Mouse (Mus musculus) stomach, embryonic 16.5 days (tissue): Measurements from ENCODE around the gene Pard6a. TPM values are rescaled to one million over a fixed set of nuclear protein-coding genes. Genes with fewer than 3 reads are reported as not detected.
A peak's percentile ranks its signal among the peaks of the same experiment; 100 is the strongest.

Experiments used
- ATAC-seq: fragments of 200-750 bp; cut with Nextera tagmentation; 2 replicates; pipeline ENCODE4 v1.8.0; 2017; ENCODE audit warnings: moderate number of reproducible peaks, moderate TSS enrichment; ENCODE audit not compliant: insufficient read depth, low FRiP score
- H3K27ac ChIP-seq: fragments of 300-500 bp; sonication (generic); 2 replicates; pipeline ENCODE4 v1.5.1; 2014; ENCODE audit warnings: low read length
- H3K27me3 ChIP-seq: fragments of 300-500 bp; sonication (generic); 2 replicates; pipeline ENCODE4 v1.6.1; 2014; ENCODE audit warnings: low read length, control low read depth, mixed read lengths; ENCODE audit not compliant: control insufficient read depth, insufficient read depth
- H3K36me3 ChIP-seq: fragments of 300-500 bp; sonication (generic); 2 replicates; pipeline ENCODE4 v1.6.1; 2014; ENCODE audit warnings: low read length; ENCODE audit not compliant: control insufficient read depth, insufficient read depth
- H3K4me1 ChIP-seq: fragments of 300-500 bp; sonication (generic); 2 replicates; pipeline ENCODE4 v1.6.1; 2014; ENCODE audit warnings: low read length, control low read depth, mixed read lengths; ENCODE audit not compliant: control insufficient read depth, insufficient read depth
- H3K4me2 ChIP-seq: fragments of 300-500 bp; sonication (generic); 2 replicates; pipeline ENCODE4 v1.6.1; 2014; ENCODE audit warnings: low read depth, low read length, mixed read lengths
- H3K4me3 ChIP-seq: fragments of 300-500 bp; sonication (generic); replicated peaks from 2 replicates; pipeline ENCODE4 v1.5.1; 2014; ENCODE audit warnings: mild to moderate bottlenecking, low read length
- H3K9ac ChIP-seq: fragments of 300-500 bp; sonication (generic); 2 replicates; pipeline ENCODE4 v1.6.1; 2014; ENCODE audit warnings: low read length
- H3K9me3 ChIP-seq: fragments of 300-500 bp; sonication (generic); replicated peaks from 2 replicates; pipeline ENCODE4 v1.6.1; 2016; ENCODE audit warnings: low read length, control low read depth; ENCODE audit not compliant: control insufficient read depth
- WGBS: fragments of 180-500 bp; shearing (Covaris S2); extraction: QIAGEN DNeasy Blood & Tissue Kit; methylation state at CpG from one replicate; pipeline ENCODE4 v1.1.7; 2014; 5-methylcytosine and 5-hydroxymethylcytosine counted together
- polyA plus RNA-seq: library from polyadenylated mRNA; unstranded; fragments of >200 nt; fragmentation: Nextera tagmentation; extraction: Ambion mirVana; gene quantifications from 2 replicates; pipeline ENCODE4 v1.2.1, GENCODE M21; 2015

Gene Pard6a
- polyA plus RNA-seq, 1 experiment from 2014 or later, result 16.5 TPM

DNA sequence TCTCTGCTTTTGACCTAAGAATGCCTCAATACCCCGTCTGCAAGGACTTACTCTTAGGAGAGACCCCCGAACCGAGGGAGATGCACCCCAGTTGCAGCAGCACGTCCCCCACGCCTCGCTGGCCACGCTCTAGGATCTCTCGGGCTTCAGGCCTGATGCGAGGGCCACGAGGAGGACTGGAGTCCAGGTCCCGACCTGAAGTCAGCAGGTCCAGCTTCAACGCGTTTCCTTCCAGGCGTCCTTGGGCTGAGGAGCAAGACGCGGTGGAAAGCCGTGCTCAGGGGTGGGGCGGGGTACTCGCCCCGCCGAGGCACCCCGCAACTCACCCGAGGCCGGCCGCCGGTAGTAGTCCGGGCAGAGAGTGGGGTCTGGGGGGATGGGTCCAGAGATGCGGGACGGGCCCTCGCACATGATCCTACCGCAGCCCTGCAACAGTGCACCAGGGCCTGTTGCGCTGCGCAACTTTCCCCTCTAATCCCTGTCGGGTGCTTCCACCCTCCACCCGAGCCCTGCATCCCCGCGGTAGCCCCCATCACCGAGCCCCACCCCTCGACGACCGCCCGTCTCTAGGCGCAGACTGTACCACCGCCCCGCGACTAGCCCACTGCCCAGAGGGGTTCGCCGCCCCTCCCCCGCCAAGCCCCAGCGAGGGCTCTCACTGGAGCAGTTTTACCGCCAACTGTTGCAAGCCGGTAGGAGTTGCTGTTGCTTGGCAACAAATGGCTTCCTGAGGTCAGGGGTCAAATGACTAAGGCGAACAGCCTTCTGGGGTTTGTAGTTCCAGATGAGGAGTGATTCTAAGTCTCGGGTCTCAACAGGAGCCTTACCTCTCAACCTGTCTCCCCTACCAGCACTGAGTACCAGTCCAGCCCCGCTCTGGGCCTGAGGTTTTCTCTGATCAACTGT lies 6.8 kb downstream of the Pard6a start, which contains the start of the genes 4933405L10Rik and Enkd1:
4933405L10Rik (plus strand) TSS at position 158 of the 906 bp plus-strand sequence.
Enkd1 (minus strand) TSS at position 713 of the 906 bp plus-strand sequence.
- H3K4me3 ChIP-seq, result peak within 1 kb of the TSS; percentile 85
- H3K36me3 ChIP-seq, result no peaks in the 10 kb centered on the region
- no peak within 1 kb of the TSS for H3K27ac ChIP-seq
- H3K27me3 ChIP-seq, result no peaks in the 10 kb centered on the region
- WGBS, result under 1% methylated on average over 55 of the region's 55 CpGs
- peak; percentile 80 for ATAC-seq
- H3K9ac ChIP-seq, result peak within 1 kb of the TSS; percentile 81
- H3K4me1 ChIP-seq, result peaks cover 12% of the 10 kb centered on the region
- H3K4me2 ChIP-seq, result peak within 1 kb of the TSS; percentile 99
- H3K9me3 ChIP-seq, result no peaks in the 10 kb centered on the region

DNA sequence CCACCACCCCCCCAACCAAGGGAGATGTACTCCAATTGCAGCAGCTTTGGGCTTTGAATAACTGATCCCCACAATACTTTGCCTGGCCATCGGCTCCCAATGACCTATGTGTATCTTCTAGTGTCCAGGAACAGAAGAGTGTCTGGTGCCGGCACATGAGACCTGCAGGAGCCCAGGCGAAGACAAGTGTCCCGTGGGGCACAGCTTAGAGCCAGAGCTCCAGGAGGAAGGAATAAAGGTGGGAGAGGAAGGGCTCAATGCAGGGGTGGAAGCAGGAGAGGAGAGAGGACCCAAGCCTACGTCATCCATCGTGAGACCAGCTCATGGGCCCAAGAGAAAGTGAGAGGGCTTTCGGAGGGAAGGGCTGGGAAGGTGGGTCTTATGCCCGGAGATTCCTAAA lies 7.7 kb downstream of the Pard6a start:
- Histone ChIP-seq H3K9me3 (no peaks in the 10 kb centered on the region), H3K36me3 (no peaks in the 10 kb centered on the region), H3K4me2 (no peak overlapping the region), H3K27ac (no peak overlapping the region), H3K27me3 (no peaks in the 10 kb centered on the region), H3K4me3 (no peak overlapping the region), H3K4me1 (peaks cover 12% of the 10 kb centered on the region), H3K9ac (no peak overlapping the region)
- ATAC-seq, result no peak
- WGBS, result 90% methylated on average over 8 of the region's 8 CpGs

DNA sequence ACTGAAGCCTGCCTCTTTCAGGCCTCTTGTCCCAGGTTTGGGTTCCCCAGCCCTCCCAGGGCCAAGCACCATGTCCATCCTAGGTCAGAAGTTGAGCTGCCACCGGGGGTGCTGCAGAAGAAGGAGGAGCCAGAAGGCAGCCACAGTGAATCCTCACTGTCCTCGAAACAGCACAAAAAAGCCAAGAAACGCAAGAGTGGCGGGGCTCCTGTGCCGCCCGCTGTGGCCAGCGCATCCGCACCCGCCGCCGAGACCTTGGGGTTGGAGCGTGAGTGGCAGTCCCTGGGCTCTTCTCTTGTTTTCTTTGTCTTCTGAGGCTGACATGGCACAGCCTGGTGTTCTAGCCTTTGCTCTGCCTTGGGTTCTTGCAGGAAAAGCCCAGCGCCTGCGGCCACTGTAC lies 8.4 kb downstream of the Pard6a start:
- WGBS, result 80% methylated on average over 14 of the region's 14 CpGs
- no peak for ATAC-seq
- H3K4me1 ChIP-seq, result peaks cover 12% of the 10 kb centered on the region

DNA sequence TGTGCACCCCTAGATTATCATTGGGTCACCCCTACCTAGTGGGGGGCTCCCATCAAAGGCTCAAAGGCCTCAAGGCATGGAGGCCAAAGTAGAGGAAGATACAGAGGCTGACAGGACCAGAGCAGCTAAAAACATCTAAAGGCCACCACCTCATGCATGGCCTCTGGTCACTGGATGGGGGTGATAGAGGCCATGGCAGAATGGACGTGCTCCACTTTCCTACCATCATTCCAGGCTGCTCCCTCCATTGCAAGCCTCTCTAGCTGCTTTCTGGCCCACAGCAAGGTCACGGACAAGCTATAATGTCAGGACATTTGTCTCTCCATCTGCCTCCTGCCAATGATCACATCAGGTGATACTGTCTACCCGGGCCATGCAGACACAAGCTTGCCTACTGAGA lies 11.3 kb downstream of the Pard6a start:
- Histone ChIP-seq H3K9ac (no peak overlapping the region), H3K27ac (no peak overlapping the region), H3K9me3 (no peaks in the 10 kb centered on the region), H3K4me2 (no peak overlapping the region), H3K4me1 (peaks cover 7% of the 10 kb centered on the region), H3K27me3 (no peaks in the 10 kb centered on the region), H3K4me3 (no peak overlapping the region), H3K36me3 (no peaks in the 10 kb centered on the region)
- WGBS, result 86% methylated on average over 3 of the region's 3 CpGs
- no peak for ATAC-seq

More for the DNA sequence above, 8.4 kb downstream of the Pard6a start:
- H3K4me2 ChIP-seq, result no peak overlapping the region
- no peaks in the 10 kb centered on the region for H3K27me3 ChIP-seq
- no peaks in the 10 kb centered on the region for H3K36me3 ChIP-seq
- H3K4me3 ChIP-seq, result no peak overlapping the region
- no peak overlapping the region for H3K27ac ChIP-seq
- no peaks in the 10 kb centered on the region for H3K9me3 ChIP-seq
- H3K9ac ChIP-seq, result no peak overlapping the region

DNA sequence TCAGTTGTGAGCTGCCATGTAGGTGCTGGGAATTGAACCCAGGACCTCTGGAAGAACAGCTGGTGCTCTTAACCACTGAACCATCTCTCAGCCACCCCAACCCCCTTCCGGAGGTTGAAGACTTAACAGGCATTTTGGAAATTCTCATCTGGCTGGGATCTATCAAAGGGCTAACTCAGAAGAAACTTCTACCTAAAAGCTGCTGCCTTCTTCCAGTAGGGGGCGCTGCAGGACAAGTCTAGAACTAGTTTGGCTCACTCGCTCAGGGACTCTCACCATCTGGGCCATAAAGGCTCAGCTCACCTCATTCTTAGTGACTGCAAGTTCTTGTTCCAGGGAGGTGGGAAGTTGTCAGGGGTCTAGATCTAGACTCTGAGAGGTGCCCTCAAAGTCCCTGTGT lies 13.2 kb downstream of the Pard6a start:
- no peaks in the 10 kb centered on the region for H3K4me1 ChIP-seq
- no peaks in the 10 kb centered on the region for H3K36me3 ChIP-seq
- no peak overlapping the region for H3K9ac ChIP-seq
- H3K9me3 ChIP-seq, result no peaks in the 10 kb centered on the region
- peak overlapping the region; percentile 81; the same call in 1 of the 2 replicates for H3K27ac ChIP-seq
- H3K4me3 ChIP-seq, result no peak overlapping the region
- H3K27me3 ChIP-seq, result no peaks in the 10 kb centered on the region
- ATAC-seq, result peak; percentile 53; the same call in 1 of the 2 replicates
- 5% methylated on average over 3 of the region's 3 CpGs for WGBS
- H3K4me2 ChIP-seq, result no peak overlapping the region

- H3K4me1 ChIP-seq, result no peaks in the 10 kb centered on the region
- H3K27me3 ChIP-seq, result no peaks in the 10 kb centered on the region
- peak; percentile 35 for ATAC-seq
- no peaks in the 10 kb centered on the region for H3K36me3 ChIP-seq
- H3K27ac ChIP-seq, result peak overlapping the region; percentile 81
- WGBS, result 59% methylated on average over 6 of the region's 6 CpGs
- H3K9me3 ChIP-seq, result no peaks in the 10 kb centered on the region
- H3K9ac ChIP-seq, result peak overlapping the region; percentile 3; the same call in 1 of the 2 replicates
- no peak overlapping the region for H3K4me3 ChIP-seq
- H3K4me2 ChIP-seq, result no peak overlapping the region
Observed at GRCm38 (mm10) chr8:105715042-105715441, 14.1 kb downstream of the Pard6a start.

DNA sequence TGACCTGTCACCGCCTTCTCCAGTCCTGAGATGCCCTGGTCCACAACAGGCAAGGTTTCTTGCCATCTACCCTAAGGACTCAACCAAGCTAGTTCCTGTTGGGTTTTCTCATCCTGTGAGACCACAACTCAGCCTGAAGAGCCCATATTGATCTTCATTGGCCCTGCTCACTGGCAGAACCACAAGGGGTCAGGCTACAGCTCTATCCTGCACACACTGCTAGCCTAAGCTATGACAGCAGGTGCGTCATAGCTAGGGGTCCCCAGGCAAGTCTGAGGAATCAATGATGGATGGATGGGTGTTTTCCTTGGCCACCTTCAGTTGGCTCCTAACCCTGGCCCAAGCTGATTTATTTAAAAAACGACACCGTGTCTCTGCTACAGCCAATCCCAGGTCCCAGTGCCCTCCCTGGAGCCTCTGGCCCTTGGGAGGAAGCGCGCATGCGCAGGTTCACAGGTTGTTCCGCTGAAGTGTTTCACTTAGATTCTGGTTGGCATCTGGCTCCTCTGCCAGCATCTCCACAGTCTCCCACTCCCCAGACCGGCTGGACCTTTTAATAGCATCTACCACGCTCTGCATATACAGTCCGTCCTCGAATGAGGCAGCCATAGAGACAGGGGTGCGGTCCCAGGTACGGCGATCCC lies 15.5 kb downstream of the Pard6a start:
- no peaks in the 10 kb centered on the region for H3K27me3 ChIP-seq
- no peak overlapping the region for H3K27ac ChIP-seq
- H3K4me1 ChIP-seq, result no peaks in the 10 kb centered on the region
- no peaks in the 10 kb centered on the region for H3K9me3 ChIP-seq
- ATAC-seq, result no peak
- H3K9ac ChIP-seq, result no peak overlapping the region
- no peak overlapping the region for H3K4me2 ChIP-seq
- H3K36me3 ChIP-seq, result no peaks in the 10 kb centered on the region
- H3K4me3 ChIP-seq, result no peak overlapping the region
- 91% methylated on average over 15 of the region's 15 CpGs for WGBS

DNA sequence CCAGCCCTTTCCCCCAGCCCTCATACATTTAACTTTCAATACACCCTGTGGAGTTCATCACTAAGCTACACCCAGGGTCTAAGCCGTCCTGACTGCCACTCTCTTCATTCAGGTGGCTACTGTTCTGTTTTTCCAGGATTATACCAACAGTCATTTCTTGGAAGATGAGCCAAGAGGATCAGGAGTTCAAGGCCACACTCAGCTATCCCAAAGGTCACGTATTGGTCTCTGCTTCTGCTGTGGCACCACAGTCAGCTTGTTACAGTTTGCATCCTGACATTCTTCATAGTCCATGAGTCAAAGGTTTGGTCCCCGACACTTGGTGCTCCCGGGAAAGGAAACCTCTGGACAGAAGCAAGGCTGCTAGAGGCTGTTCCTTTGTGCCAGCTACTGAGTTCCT lies 18.7 kb downstream of the Pard6a start:
- WGBS, result 81% methylated on average over 4 of the region's 4 CpGs
- no peaks in the 10 kb centered on the region for H3K36me3 ChIP-seq
- no peaks in the 10 kb centered on the region for H3K9me3 ChIP-seq
- H3K27me3 ChIP-seq, result no peaks in the 10 kb centered on the region
- no peaks in the 10 kb centered on the region for H3K4me1 ChIP-seq
- no peak overlapping the region for H3K9ac ChIP-seq
- no peak for ATAC-seq
- H3K4me3 ChIP-seq, result no peak overlapping the region
- no peak overlapping the region for H3K27ac ChIP-seq
- H3K4me2 ChIP-seq, result no peak overlapping the region

DNA sequence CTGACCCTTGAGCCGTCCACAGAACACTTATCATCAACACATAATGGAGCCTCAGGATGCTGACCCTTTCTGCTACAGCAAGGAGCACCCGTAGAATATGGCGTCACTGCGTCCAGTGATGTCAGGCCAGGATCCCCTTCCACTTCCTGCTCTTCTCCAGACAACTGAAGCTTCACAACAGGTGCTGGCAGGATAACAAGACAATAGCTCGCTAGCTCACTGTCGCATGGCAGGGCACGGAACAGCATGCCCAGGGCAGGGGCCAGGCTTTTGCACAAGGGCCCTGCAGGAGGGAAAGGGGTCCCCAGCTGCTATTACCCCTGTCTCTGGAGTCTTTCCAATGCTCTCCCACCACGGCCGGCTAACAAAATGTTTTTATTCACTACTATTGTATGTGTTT lies 21.9 kb downstream of the Pard6a start:
- no peak for ATAC-seq
- Histone ChIP-seq H3K36me3 (no peaks in the 10 kb centered on the region), H3K27ac (no peak overlapping the region), H3K9me3 (no peaks in the 10 kb centered on the region), H3K4me2 (no peak overlapping the region), H3K27me3 (no peaks in the 10 kb centered on the region), H3K4me3 (no peak overlapping the region), H3K9ac (no peak overlapping the region), H3K4me1 (no peaks in the 10 kb centered on the region)
- WGBS, result 84% methylated on average over 9 of the region's 9 CpGs
